Mouse (Mus musculus) G1E (cell line): ENCODE measurements at regions not wholly inside any gene's neighbourhood (a gene's known extent, or its start where the extent isn't known, plus 50 kb on each side); places are given as distances from the start of the nearest gene placed in this dataset.

Experiments
- CTCF ChIP-seq: IDR thresholded peaks from 2 replicates; pipeline ENCODE4 v1.5.1; 2012; ENCODE audit warnings: low read depth, low read length, inconsistent platforms, mixed read lengths
- GATA2 ChIP-seq: IDR thresholded peaks from 2 replicates; pipeline ENCODE4 v1.6.1; 2012; ENCODE audit warnings: low read depth, low read length, inconsistent platforms, borderline replicate concordance
- TAL1 ChIP-seq: conservative IDR thresholded peaks from 2 replicates; pipeline ENCODE4 v1.6.1; 2012; ENCODE audit warnings: low read depth, low read length, inconsistent platforms, mixed read lengths

DNA sequence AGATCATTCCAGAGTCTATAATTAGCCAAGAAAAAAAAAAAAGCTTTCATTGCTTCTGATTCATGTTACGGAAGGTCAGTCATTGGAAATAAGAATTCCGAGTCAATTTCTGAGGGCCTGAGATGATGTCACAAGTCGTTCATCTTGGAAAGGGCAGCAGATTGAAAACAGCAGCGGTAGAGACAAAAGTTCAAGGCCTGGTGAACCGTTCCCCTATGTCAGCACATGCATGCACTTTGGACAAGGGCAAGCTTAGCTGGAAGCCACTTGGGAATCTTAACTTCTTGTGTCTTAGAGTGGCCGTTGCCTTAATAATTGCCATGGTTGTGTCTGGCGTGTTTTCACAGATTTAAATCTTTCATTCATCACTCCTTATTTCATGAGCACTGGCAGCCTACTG lies 65.6 kb upstream of the Fam13c start:
- TF ChIP-seq CTCF, result no peak
- TF ChIP-seq GATA2, result no peak
- TF ChIP-seq TAL1, result no peak
